Mouse (Mus musculus): ENCODE results near the gene Rarb. TPM values are rescaled to one million over a fixed set of nuclear protein-coding genes. Genes with fewer than 3 reads are reported as not detected.

Rarb gene
- total and polyA plus RNA-seq, 3 experiments = 0.04 TPM; not detected in 2

DNA sequence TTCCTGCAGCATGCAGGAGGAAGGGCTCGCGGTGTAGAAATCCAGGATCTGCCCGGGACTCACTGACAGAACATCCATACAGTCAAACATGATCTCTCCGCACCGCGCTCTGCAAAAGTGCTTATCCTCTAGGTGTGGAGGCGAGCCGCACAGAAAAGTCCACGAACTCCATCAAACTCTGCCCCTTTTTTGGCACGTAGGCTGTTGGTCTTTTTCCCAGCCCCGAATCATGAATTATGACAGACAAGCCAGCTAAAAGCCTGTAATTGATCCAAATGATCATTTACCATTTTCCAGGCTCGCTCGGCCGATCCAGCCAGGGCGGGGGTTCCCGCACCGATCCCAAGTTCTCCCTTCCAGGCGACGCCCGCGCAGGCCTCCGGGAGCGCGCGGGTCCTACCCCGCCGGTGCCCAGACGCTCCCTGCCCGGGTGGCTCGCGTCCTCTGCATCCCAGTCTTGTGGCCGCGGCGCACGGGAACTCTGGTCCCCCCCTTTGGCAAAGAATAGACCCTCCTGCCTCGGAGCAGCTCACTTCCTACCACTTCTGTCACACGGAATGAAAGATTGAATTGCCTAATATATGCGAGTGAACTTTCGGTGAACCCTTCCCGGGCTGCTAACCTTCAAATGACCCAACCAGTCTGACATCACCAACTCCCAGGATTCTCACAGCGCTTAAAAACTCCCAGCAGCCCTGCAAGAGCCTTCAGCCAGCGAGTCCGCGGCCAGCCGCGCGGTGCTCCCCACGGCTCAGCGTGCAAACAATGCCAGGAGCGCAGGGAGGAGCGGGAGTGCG, 243.8 kb downstream of the Rarb start:
- no peaks in the 10 kb centered on the region for H3K79me2 ChIP-seq (replicated peaks; ENCODE audit: control insufficient read depth, extremely low read depth, insufficient read depth, poor library complexity, severe bottlenecking)
- in situ Hi-C loops (cut with MboI; ENCODE audit: low pct_ligation_motif_present, low pct_unique_long_range_greater_than_20kb, low sequenced_read_pairs) = no loop called here
- H3K36me3 ChIP-seq (replicated peaks in 1 of 2; ENCODE audit: control insufficient read depth in 1 of 2, insufficient read depth in 1 of 2, low read length in 1 of 2) = no peaks in the 10 kb centered on the region
- H3K9ac ChIP-seq (ENCODE audit: insufficient read depth, low read depth) = no peak overlapping the region
- no peak for TF ChIP-seq POLR2A (IDR thresholded peaks at IDR 0.05; ENCODE audit: low read depth, low read length)
- TF ChIP-seq TCF12 (IDR thresholded peaks at IDR 0.05; ENCODE audit: low read depth, low read length) = no peak
- no peak for TF ChIP-seq TBP (conservative IDR thresholded peaks at IDR 0.05; ENCODE audit: low read depth, low read length)
- TF ChIP-seq ZC3H11A (IDR thresholded peaks at IDR 0.05; ENCODE audit: low read depth, low read length) = no peak
- no peak for TF ChIP-seq E2F4 (IDR thresholded peaks at IDR 0.05; ENCODE audit: insufficient replicate concordance, low read depth, low read length)
- H3K9me3 ChIP-seq (replicated peaks; ENCODE audit: low read length) = no peaks in the 10 kb centered on the region
- no peak overlapping the region for H3K4me3 ChIP-seq (replicated peaks in 1 of 3; ENCODE audit: low read depth in 2 of 3, low read length in 2 of 3, poor library complexity in 1 of 3)
- DNase-seq (ENCODE audit: extremely low read depth) = no peak
- dilution Hi-C loops (cut with MboI; ENCODE audit: extremely low pct_ligation_motif_present, extremely low pct_unique_long_range_greater_than_20kb, low sequenced_read_pairs) = no loop called here
- no peak overlapping the region for H3K27ac ChIP-seq (ENCODE audit: insufficient read depth, low read depth)
- no peak overlapping the region for H3K4me2 ChIP-seq (ENCODE audit: insufficient read depth, low read depth, poor library complexity, severe bottlenecking)
- no peaks in the 10 kb centered on the region for H3K27me3 ChIP-seq (replicated peaks)
- H3K4me1 ChIP-seq (ENCODE audit: control insufficient read depth in 1 of 2, insufficient read depth in 2 of 2) = no peaks in the 10 kb centered on the region

- no peaks in the 10 kb centered on the region for H3K9me3 ChIP-seq (replicated peaks; ENCODE audit: low read length)
- no peaks in the 10 kb centered on the region for H3K36me3 ChIP-seq (replicated peaks in 1 of 2; ENCODE audit: control insufficient read depth in 1 of 2, insufficient read depth in 1 of 2, low read length in 1 of 2)
- H3K79me2 ChIP-seq (replicated peaks; ENCODE audit: control insufficient read depth, extremely low read depth, insufficient read depth, poor library complexity, severe bottlenecking) = no peaks in the 10 kb centered on the region
- in situ Hi-C loops (cut with MboI; ENCODE audit: low pct_ligation_motif_present, low pct_unique_long_range_greater_than_20kb, low sequenced_read_pairs) = no loop called here
- H3K9ac ChIP-seq (ENCODE audit: insufficient read depth, low read depth) = no peak overlapping the region
- dilution Hi-C loops (cut with MboI; ENCODE audit: extremely low pct_ligation_motif_present, extremely low pct_unique_long_range_greater_than_20kb, low sequenced_read_pairs) = no loop called here
- no peak for DNase-seq (ENCODE audit: extremely low read depth)
- no peak overlapping the region for H3K27ac ChIP-seq (ENCODE audit: insufficient read depth, low read depth)
- no peak overlapping the region for H3K4me3 ChIP-seq (replicated peaks in 1 of 3; ENCODE audit: low read depth in 2 of 3, low read length in 2 of 3, poor library complexity in 1 of 3)
- peaks cover 0 to 12% of the 10 kb centered on the region in 2 experiments; a peak in 2 of 4 replicates for H3K4me1 ChIP-seq (ENCODE audit: control insufficient read depth in 1 of 2, insufficient read depth in 2 of 2)
- TF ChIP-seq IRF4 (IDR thresholded peaks at IDR 0.05; ENCODE audit: low read depth, low read length) (no peak), CHD2 (IDR thresholded peaks at IDR 0.05; ENCODE audit: low read length) (no peak), EP300 (IDR thresholded peaks at IDR 0.05; ENCODE audit: low read length) (no peak), TCF12 (IDR thresholded peaks at IDR 0.05; ENCODE audit: low read depth, low read length) (no peak), MAFK (IDR thresholded peaks at IDR 0.05; ENCODE audit: insufficient replicate concordance, low read length) (no peak), PAX5 (IDR thresholded peaks at IDR 0.05; ENCODE audit: low read length) (no peak), JUN (IDR thresholded peaks at IDR 0.05; ENCODE audit: insufficient read depth, low read depth, low read length) (no peak), RCOR1 (conservative IDR thresholded peaks at IDR 0.05; ENCODE audit: low read depth, low read length) (no peak), MAX (IDR thresholded peaks at IDR 0.05; ENCODE audit: low read length) (no peak), GABPA (IDR thresholded peaks at IDR 0.05; ENCODE audit: insufficient replicate concordance, low read depth, low read length) (no peak), RAD21 (IDR thresholded peaks at IDR 0.05; ENCODE audit: low read depth, low read length) (no peak), ZMIZ1 (IDR thresholded peaks at IDR 0.05; ENCODE audit: low read depth, low read length) (no peak), KAT2A (IDR thresholded peaks at IDR 0.05; ENCODE audit: insufficient replicate concordance, low read length) (no peak), BHLHE40 (IDR thresholded peaks at IDR 0.05; ENCODE audit: low read depth, low read length) (no peak), POLR2A (IDR thresholded peaks at IDR 0.05; ENCODE audit: low read depth, low read length) (no peak), ZNF384 (IDR thresholded peaks at IDR 0.05; ENCODE audit: low read depth, low read length) (no peak), POLR2AphosphoS2 (IDR thresholded peaks at IDR 0.05; ENCODE audit: low read depth, low read length) (no peak)
- H3K4me2 ChIP-seq (ENCODE audit: insufficient read depth, low read depth, poor library complexity, severe bottlenecking) = no peak overlapping the region
- no peaks in the 10 kb centered on the region for H3K27me3 ChIP-seq (replicated peaks)
These were observed 245.3 kb downstream of the Rarb start for GRCm38 (mm10) chr14:16573475-16574171.

Data from CH12.LX (cell line).